Mouse (Mus musculus) layer of hippocampus, adult 2 months (tissue): Measurements from ENCODE around the gene Ivl. TPM values are rescaled to one million over a fixed set of nuclear protein-coding genes. Genes with fewer than 3 reads are reported as not detected.
A peak's percentile ranks its signal among the peaks of the same experiment; 100 is the strongest.

Source experiments
- DNase-seq, 2 experiments: peaks; one replicate each; pipeline ENCODE4 v3.0.0; 2022; ENCODE audit warnings: low spot score in 2 of 2
- H3K27ac ChIP-seq: fragments of 200-600 bp; 2 replicates; pipeline ENCODE4 v1.8.1; 2022
- H3K4me3 ChIP-seq: fragments of 200-600 bp; 2 replicates; pipeline ENCODE4 v1.8.1; 2022; ENCODE audit warnings: mild to moderate bottlenecking
- CTCF ChIP-seq: fragments of 200-600 bp; conservative IDR thresholded peaks from 2 replicates; pipeline ENCODE4 v1.8.1; 2022; ENCODE audit warnings: antibody characterized with exemption, mild to moderate bottlenecking, moderate library complexity
- long read RNA-seq, 2 experiments: library from polyadenylated mRNA; stranded (forward); transcript quantifications; one replicate each; pipeline ENCODE4 v2.0.0; 2021; ENCODE audit warnings: borderline mapping rate in 2 of 2
- total RNA-seq, 2 experiments: library from RNA; stranded (reverse); gene quantifications; 2 replicates each; pipeline ENCODE4 v1.2.3; 2021

The Ivl gene
- not detected for total RNA-seq
- long read RNA-seq, experiment 1: 0 reads
- long read RNA-seq, experiment 2: 0 reads

DNA sequence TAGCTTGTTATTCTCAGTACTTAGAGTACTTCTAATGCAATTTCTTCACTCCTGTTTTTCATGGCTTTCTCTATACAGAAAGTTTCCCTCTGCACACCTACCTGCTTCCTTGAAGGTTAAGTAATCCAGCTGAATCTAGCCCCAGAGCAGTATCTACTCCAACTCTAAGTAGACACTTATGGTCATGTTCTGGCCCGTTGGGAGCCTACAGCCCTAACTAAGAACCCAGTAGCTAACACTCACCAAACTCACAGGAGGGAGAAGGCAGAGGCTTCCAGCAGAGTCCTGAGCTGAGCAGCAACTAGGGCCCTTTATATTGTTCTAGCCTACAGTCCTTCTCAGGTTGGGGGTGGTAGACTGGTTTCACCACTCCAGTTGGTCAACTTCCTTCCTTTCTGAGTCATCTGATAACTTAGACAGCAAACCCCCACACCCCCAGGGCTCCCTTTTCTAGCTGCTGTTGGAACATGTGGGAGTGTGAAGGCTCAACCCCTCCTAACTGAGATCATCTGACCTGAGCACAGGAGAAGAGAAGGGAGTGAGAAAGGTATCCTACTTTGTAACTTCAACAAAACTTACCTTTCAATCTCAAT lies at the start of gene Ivl:
Gene Ivl (minus strand): TSS at position 287 of the 593 bp plus-strand sequence.
- Histone ChIP-seq H3K27ac (no peak within 1 kb of the TSS), H3K4me3 (no peak within 1 kb of the TSS)
- DNase-seq: no peak
- TF ChIP-seq CTCF: no peak

DNA sequence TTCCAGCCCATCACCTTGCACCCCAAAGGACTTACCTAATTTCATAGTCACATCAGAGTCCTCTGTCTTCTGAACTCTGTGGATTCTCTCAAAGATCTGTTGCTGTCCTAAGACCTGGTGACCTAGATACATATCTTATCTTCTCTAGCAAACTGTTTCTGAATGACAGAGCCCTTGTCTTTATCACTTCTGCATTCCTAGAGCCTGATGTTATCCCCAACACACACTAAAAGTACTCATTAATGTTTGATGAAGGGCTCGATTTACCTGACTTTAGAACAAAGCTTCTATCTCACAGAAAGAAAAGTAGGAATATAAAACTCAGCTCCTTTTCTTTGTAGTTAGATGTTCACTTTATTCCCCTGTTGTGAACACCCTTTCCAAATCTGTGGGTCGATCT lies 48.0 kb upstream of the Ivl start, which contains the start of gene Lce6a:
Gene Lce6a (minus strand): TSS at position 101 of the 400 bp plus-strand sequence.
- DNase-seq: no peak
- no peak for TF ChIP-seq CTCF
- no peak within 1 kb of the TSS for H3K4me3 ChIP-seq
- no peak within 1 kb of the TSS for H3K27ac ChIP-seq

DNA sequence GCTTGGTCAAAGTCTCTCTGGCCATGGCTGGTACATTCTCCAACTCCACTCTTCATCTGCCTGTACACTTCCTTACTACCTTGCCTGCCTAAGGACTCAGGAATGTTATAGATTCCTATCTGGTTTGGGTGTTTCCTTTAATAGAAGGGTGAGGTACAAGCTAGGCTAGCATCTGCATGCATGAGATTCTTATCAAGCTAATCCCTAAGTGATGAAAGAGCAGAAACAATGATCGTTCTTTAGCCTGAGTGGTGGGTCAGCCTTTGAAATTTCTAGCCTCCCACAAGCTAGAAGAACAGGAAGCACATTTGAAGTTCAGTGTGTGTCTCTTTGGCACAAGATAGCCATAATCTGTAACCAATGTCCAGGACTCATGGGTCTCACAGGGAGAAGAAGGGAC lies 36.3 kb upstream of the Ivl start:
- no peak for TF ChIP-seq CTCF
- Histone ChIP-seq H3K27ac (no peak overlapping the region), H3K4me3 (no peak overlapping the region)
- no peak for DNase-seq

DNA sequence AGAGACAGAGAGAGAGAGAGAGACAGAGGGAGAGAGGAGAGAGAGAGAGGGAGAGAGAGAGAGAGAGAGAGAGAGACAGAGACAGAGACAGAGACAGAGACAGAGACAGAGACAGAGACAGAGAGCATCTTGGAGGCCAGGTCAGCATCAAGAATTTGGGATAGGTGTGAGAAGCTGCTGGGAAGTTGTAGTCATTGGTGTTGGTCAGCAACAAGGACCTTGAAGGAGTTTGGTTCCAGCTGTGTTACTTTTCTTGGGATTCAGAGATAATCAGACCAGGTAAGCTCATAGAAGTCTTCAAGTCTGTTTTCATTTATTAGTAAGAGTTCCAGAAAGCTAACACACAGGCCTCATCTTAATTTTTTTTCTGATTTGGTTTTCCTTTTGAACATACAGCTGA lies 33.9 kb upstream of the Ivl start, which contains the start of gene 2210017I01Rik:
Gene 2210017I01Rik (minus strand): TSS at position 101 of the 400 bp plus-strand sequence.
- Histone ChIP-seq H3K27ac (no peak within 1 kb of the TSS), H3K4me3 (no peak within 1 kb of the TSS)
- TF ChIP-seq CTCF: no peak
- no peak for DNase-seq

DNA sequence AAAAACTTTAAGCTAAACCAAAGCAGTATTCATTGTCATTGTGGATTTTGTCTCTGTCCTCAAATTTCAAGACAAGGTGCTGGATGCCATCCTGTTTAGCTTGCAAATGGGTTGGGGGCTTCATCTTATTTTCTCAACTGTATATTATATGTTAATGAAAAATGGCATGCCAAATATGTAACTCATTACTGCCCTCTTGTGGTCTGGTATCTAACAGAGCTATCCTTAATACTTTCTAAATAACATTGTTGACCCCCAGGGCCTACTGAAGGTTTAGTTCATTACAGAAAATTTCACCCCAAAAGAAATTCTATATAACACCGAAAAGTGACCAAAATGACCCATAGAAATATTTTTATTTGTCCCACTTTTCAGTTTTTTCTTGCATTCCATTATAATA lies 28.6 kb upstream of the Ivl start:
- no peak for DNase-seq
- no peak overlapping the region for H3K4me3 ChIP-seq
- H3K27ac ChIP-seq: no peak overlapping the region
- TF ChIP-seq CTCF: peak; percentile 75

DNA sequence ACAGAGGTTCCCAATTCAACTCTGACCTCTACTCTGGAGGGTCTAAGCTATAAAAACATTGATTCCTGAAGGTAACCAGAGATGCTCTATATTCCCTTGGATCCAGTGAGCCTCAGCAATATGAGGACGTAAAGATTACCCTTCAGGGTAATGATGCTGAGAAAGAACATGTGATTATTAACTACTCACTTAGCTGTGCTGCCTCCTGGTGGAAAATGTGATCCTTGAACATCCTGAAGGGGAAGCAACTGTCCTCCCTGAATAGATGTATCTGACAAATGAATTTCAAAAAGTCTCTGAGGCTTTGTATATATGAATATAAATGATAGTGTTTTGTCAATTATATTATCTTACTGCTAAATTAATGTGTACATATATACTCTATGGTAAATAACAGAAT lies 26.9 kb upstream of the Ivl start:
- peak; percentile 39 for TF ChIP-seq CTCF
- no peak overlapping the region for H3K27ac ChIP-seq
- no peak for DNase-seq
- H3K4me3 ChIP-seq: no peak overlapping the region

DNA sequence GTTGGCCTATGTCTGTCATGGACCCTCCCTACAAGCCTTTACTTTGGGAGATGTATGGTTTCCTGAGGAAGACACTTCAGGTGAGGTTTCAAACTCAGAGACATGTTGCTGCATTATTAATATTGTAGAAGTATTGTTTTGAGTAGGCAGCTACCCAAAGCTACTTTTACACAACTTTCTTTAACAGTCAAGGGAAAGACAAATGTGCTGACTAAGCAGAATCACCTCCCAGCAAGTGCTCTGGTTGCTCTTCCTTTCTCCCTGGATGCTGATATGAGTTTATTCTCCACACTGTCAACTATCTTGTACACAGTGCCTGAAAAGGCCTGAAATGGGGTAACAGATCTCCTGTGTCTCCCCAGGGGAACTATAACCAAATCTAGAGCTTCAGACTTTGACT lies 26.4 kb upstream of the Ivl start:
- no peak overlapping the region for H3K4me3 ChIP-seq
- DNase-seq: no peak
- TF ChIP-seq CTCF: no peak

DNA sequence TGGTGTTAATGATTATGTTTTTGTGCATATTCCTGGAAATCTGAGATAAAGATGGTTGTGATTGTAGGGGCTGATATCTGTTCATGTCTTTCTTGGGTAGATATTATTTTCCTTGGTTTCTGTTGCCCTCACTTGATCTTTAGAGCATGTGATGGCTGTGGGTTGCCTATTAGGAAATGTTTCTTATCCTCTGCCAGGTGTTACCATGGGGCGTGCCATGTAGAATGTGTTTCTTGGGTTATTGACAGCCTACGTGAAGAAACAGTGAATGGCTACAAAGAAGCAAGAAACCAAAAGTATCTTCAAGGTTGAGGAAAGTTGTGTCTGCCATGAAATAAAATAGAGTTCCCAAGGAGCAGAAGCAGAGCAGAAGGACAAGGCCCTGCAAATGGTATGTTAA lies 24.9 kb upstream of the Ivl start:
- H3K27ac ChIP-seq: no peak overlapping the region

More for the DNA sequence above, 26.4 kb upstream of the Ivl start:
- no peak overlapping the region for H3K27ac ChIP-seq

DNA sequence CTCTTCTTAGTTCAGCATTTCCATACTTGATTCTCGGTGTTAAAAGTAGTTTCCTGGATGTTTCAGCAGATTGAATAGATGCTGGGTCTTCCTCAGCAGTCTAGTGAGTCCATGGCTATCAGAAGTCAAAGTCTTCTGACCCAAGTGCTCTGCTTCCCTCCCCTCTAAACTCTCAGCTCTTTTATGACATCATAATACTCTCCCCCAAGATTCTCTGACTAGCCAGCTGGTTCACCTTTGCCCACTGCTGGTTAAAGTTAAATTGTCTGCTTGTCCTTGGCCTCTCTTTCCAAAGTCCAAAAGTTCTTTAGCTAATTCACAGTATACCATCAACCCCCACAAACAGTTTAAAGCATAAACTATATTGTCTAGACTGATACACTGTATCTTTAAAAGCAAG lies 15.3 kb upstream of the Ivl start, which contains the start of gene Smcp:
Gene Smcp (minus strand): TSS at position 140 of the 400 bp plus-strand sequence.
- H3K27ac ChIP-seq: no peak within 1 kb of the TSS
- no peak for DNase-seq
- TF ChIP-seq CTCF: no peak

More for the DNA sequence above, 24.9 kb upstream of the Ivl start:
- no peak for TF ChIP-seq CTCF
- H3K4me3 ChIP-seq: no peak overlapping the region
- no peak for DNase-seq

DNA sequence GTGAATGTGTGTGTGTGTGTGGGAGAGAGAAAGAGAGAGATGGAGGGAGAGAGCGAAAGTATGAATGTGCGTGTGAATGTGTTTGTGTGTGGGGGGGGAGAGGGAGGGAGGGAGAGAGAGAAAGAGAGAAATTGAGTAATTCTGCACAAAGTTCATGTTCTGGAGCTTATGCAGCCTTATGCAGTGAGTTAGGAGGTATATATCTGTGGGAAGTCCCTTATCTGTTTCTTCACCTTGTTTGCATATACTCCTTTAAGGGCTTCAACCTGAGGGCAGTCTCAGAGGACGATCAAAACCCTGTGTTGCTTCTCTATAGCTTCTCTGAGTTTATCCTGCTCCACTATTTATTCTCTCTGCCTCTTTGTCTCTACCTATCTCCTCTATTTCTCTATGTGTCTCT lies 13.7 kb upstream of the Ivl start:
- TF ChIP-seq CTCF: no peak
- Histone ChIP-seq H3K4me3 (no peak overlapping the region), H3K27ac (no peak overlapping the region)
- DNase-seq: no peak

More for the DNA sequence above, 15.3 kb upstream of the Ivl start, which contains the start of gene Smcp:
- H3K4me3 ChIP-seq: no peak within 1 kb of the TSS

DNA sequence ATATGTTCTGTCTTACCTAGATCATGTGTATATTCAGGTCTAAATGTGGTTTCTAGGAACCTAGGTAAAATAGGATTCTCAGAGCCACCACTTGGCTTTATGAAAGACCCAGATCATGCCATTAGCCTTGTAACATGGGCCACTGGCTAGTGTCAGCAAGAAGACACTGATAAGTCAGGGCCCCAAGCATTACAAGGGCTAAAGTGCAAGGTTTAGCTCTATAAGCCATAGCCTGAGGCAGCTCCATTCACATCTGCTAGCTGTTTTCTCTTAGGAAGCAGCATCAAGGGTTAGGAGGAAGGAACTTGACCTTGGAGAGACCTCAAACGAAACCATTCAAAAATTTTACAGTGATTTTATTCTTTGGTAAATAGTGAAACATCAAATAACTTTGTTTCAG lies 11.5 kb upstream of the Ivl start:
- Histone ChIP-seq H3K4me3 (no peak overlapping the region), H3K27ac (no peak overlapping the region)
- TF ChIP-seq CTCF: no peak
- no peak for DNase-seq

DNA sequence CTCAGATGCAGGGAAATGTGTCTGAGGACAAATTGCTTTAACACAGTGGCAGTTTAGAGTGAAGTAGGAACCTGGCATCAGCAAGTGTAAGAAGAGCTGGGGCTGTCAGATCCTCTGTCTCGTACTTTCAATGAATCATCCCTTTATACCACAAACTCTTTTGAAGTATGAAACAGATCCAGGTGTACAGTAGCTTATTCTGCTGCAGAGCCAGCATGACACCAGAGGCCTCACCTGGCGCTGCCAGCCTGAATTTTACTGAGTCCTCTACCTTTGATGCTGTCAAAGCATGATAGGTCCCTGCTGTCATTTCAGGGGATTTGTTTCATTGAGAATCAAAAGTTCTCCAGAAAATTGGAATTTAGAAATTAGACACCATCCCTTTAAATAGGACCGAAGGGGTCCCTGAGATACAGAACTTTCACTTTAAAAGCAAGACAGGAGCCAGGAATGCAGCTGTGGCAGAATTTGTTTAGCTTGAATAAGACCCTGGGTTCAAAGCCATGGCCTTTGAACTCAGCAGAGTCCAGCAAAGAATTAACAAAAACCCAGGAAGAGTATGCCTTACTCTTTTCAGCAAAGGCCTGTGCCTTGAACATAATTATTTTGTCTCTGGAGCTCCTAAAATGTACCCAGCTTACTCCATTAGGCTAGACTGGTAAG lies 9.8 kb upstream of the Ivl start:
- H3K4me3 ChIP-seq: no peak overlapping the region
- no peak overlapping the region for H3K27ac ChIP-seq
- DNase-seq: no peak
- TF ChIP-seq CTCF: no peak

DNA sequence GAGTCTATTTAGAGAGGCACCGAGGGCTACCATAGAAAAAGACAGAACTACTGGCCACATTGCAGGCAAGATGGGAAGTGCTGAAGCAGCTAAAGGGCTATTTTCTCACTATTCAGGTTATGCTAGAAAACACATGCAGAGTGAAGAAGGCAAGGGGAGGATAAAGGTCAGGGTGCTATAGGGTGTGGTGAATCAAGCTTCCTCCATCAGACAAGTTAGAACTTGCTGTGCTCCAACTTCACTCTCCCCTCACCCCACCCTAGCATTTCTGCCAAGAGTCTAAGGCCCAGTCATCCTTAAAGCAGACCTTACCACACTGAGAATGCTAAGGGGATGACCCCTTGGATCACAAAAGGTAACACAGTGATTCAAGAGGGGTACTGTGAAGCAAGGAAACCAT lies 6.0 kb upstream of the Ivl start:
- Histone ChIP-seq H3K27ac (no peak overlapping the region), H3K4me3 (no peak overlapping the region)
- TF ChIP-seq CTCF: no peak
- DNase-seq: no peak
